Mouse (Mus musculus) left cerebral cortex, postnatal 25 days (tissue): ENCODE results near the gene Acvr2a. TPM values are rescaled to one million over a fixed set of nuclear protein-coding genes. Genes with fewer than 3 reads are reported as not detected.
A peak's percentile ranks its signal among the peaks of the same experiment; 100 is the strongest.

Source experiments
- DNase-seq, 2 experiments: peaks; one replicate each; pipeline ENCODE4 v3.0.0; 2022; ENCODE audit warnings: low spot score in 2 of 2, mixed read lengths in 1 of 2
- intact Hi-C: fragments of 180-260 bp; cut with DNase I; formaldehyde crosslinking; loops from one replicate; pipeline ENCODE4 v1.15.1; 2025
- total RNA-seq, 2 experiments: library from RNA; stranded (reverse); gene quantifications; 2 replicates each; pipeline ENCODE4 v1.2.3; 2021

Acvr2a gene
- total RNA-seq = 10 to 100 TPM; 48.3 to 52.5 TPM

- intact Hi-C loops = loop anchor here (5.0 kb wide), 3 partner anchors 74 to 356 kb away; no protein-coding TSS in a partner anchor
- peak; percentile 87 to 92 for DNase-seq
Measured at GRCm38 (mm10) chr2:48813371-48814222, at the start of gene Acvr2a. Acvr2a (plus strand) TSS chr2:48814109.

- no peak for DNase-seq
Measured at GRCm38 (mm10) chr2:48766513-48766912, 47.4 kb upstream of the Acvr2a start.

DNA sequence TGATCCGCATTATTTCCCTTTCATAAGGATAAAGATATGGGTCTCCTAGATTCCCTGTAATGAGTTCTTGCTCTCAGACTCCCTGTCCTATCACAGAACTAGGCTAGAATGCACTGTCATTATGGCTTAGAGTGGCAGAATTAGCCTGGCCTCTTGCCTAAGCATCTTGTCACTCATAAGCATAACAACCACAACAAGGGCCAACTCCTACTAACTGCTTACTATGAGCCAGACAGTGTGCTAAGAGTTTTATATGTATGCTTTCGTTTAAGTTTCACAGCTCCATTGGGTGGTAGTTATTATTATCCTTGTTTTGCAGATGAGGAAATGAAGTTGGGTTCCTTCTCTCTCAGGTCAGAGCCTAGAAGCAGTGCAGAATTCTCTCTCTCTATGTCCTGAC, 46.1 kb upstream of the Acvr2a start:
- peak; percentile 15 to 76 for DNase-seq
- intact Hi-C loops = no loop called here

More at GRCm38 (mm10) chr2:48766513-48766912, 47.4 kb upstream of the Acvr2a start:
- intact Hi-C loops = no loop called here

DNA sequence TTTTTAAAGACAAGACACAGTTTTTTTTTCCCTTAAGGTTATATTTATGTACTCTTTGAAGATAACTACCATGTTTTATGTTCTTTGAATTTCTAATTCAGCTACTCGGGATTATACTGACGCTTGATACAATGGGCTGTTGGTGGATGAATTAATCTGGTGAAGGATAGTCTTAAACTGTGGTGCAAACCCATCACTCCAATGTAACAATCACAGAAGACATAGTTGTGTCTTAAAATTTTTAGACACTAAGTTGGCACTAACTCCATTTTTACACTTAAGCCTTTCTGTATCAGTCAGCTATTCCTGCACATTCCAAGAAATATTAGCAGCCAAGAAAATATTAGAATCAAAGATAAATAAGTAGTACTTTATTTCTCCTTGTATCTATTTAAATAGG, 45.7 kb upstream of the Acvr2a start:
- intact Hi-C loops = no loop called here
- DNase-seq = no peak

DNA sequence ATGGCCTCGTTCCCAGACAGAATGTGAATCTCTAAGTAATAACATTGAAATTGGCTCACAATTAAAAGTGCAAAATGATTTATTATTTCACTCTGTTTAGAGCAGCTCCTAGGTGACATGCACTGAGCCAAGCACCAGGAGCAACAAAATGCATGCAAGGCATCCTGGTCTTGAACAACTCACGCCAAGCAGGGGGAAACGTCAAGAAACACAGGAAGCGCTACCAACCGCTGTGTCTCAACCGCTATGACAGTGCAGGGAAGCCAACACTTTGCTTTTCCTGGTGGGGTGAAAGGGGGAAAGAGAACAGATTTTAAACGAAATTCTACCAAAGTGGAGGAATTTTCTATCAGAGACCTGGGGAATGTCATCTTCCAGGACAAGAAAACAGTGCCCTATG, 43.8 kb upstream of the Acvr2a start:
- intact Hi-C loops = loop anchor here (10.0 kb wide), 1 partner anchor 315 kb away; no protein-coding TSS in a partner anchor
- DNase-seq = no peak

DNA sequence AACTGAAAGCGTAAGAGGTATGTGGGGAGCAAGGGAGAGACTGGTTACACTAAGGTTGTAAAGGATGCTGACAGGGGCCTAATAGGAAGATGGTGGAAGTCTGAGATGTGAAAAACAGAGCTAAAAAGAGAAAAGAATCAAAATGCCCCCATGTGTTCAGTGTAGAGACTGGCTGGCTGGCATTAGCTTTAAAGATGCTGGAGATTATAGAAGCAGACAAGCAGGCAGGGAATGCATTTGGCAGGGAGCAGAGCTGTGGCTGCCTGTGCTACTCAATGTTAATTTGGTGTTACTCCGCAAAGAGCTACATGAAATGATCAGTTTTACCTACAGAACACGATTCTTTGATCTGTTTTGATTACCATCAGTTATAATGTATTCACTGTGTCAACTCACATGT, 43.3 kb upstream of the Acvr2a start:
- no peak for DNase-seq
- intact Hi-C loops = loop anchor here (10.0 kb wide), 1 partner anchor 316 kb away; no protein-coding TSS in a partner anchor

DNA sequence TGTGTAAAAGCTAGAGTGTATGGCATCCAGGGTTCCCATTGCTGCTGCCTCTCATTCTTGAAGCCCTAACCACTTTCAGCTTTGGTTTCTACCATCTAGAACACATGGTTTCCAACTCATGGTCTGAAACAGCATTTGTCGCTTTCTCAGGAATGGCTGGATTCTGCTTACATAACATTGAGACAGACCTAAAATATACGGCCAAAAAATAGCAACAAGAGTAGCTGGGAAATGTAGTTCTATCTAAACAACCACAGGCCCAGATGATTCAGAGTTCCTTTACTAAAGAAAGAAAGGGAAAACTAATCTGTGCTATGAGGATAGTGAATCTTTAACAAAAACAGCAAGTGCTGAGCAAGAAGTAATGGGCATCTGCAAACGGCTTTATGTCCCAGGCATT, 38.6 kb upstream of the Acvr2a start:
- intact Hi-C loops = loop anchor here (10.0 kb wide), 1 partner anchor 320 kb away; no protein-coding TSS in a partner anchor

GRCm38 (mm10) chr2:48788901-48789300, 25.0 kb upstream of the Acvr2a start:
- no peak for DNase-seq
- intact Hi-C loops = no loop called here

More for the DNA sequence above, 38.6 kb upstream of the Acvr2a start:
- DNase-seq = peak; percentile 4 to 67

DNA sequence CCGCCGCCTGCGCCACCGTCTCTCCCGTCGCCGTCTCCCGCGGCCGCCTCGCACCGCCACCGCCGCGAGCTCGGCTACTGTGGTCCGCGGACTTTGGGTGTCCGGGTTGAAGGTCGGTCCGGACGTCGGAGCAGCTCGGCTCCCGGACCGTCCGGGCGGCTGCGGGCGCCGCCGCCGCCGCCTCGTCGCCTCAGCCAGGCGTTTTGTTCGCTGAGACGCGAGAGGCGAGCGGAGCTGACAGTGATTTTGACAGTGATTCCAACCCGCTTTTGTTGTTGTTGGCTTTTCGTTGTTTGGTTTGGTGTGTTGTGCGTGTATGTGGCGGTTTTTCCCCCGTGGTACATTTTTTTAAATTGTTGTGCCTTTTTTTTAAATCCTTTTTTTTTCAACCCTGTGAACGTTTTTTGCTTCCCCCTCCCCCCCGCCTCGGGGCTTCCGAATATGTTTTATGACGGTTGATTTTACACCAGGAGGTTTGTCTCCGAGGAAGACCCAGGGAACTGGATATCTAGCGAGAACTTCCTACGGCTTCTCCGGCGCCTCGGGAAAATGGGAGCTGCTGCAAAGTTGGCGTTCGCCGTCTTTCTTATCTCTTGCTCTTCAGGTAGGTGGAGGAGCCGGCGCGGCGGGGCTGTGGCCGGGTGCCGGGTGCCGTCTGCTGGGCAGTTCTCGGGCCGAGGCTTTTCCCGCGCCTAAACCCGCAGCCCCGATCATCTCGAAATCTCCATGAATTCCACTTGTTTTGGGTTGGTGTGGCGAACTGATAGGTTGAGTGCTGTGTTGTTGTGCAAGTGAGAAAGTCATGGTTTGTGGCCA, 522 bp downstream of the Acvr2a start:
- peak; percentile 50 to 55 for DNase-seq
- intact Hi-C loops = loop anchor here (5.0 kb wide), 4 partner anchors 53 to 357 kb away; no protein-coding TSS in a partner anchor

DNA sequence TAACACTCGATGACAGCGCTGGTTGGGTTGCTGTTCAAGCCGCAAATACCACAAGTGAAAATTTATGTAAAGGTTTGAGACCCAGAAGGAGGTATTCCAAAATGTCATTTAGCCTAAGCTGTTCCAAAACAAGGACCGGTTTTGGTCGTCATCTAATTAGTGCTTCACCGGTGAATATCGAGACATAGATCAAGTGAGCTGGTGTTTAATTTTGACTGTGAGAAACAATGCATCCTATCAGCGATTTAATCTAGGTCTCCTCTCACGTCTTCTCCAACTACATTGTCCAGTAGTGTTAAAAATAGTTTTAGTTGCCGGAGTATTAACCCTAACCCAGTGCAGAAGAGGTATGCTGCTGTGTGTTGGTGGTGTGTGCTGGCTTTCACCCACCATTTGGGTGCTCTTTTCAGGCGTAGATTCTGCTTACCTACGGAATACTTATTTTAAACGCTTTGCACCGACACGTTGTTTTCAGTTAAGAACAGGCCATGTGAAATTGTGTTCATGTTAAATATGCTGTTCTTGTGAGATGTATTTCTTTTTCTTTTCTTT, 1.2 kb downstream of the Acvr2a start:
- intact Hi-C loops = loop anchor here (5.0 kb wide), 1 partner anchor 52 kb away; no protein-coding TSS in a partner anchor
- DNase-seq = peak; percentile 21 to 22

GRCm38 (mm10) chr2:48816141-48817028, 2.5 kb downstream of the Acvr2a start:
- intact Hi-C loops = loop anchor here (5.0 kb wide), 1 partner anchor 51 kb away; no protein-coding TSS in a partner anchor
- peak in 1 of 2 experiments; percentile 8 for DNase-seq

DNA sequence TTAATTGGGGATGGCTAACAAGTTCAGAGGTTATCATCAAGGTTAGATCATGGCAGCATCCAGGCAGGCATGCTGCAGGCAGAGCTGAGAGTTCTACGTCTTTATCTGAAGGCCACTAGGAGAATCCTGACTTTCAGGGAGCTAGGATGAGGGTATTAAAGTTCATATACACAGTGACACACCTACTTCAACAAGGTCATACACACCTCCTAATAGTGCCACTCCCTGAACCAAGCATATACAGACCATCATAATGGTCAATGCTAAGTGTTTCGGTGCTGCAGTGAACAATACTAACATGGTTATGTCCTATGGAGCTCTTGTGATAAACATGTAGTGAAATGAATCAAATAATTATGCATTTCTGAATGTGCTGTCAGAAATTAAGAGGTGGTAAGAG, 12.0 kb downstream of the Acvr2a start:
- intact Hi-C loops = no loop called here
- no peak for DNase-seq

DNA sequence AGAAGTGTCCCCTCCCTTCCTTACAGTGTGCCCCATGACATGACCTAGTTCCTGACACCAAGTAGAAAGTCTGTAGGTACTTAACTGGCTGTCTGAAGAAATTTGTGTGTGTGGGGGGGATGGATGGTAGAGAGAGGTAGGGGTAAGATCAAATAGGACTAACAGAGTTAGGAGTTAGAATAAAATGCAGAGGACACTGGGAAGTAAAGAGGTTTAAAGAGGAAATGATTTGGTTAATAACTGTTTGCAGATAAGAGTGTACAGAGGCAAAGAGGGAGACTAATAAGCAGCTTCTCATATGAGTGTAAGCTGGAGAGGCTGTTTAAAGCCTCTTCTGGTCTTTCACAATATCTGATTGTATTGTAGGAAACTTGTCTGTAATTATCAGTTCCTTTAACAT, 12.5 kb downstream of the Acvr2a start:
- DNase-seq = no peak
- intact Hi-C loops = no loop called here

DNA sequence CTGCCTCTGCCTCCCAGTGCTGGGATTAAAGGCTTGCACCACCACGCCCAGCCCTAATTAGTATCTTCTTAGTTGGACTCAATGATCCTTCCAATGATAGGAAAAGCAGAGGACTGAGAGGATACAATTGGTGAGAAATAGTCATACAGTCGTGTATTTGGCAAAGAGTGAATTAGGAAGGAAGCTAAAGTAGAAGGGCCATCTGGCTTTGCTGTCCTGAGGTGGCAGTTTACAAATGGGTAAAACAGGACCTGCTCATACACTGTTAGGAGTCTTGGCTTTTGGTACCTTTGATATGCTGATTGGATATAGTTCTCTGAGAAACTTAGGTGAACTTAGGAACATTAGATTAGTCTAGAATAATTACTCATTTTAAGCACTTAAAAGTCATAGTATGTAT, 16.6 kb downstream of the Acvr2a start:
- intact Hi-C loops = no loop called here
- no peak for DNase-seq

DNA sequence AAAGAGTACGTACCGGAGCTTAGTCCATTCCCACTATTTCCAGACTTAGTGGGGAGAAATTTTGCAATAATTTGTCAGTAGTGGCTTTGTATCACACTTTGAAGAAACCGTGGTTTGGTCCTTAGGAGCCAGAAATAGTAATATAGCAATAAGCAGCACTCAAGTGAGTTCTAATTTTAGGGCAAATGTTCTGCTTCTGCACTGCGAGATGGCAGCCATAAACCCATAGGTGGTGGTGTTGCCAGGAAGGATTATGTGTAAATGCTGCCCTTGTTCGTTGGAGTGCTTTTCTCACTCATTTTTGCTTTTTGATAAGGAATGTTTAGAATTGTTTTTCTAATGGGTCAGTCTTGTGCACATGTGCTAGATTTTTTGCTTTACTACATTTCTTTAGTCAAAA, 18.4 kb downstream of the Acvr2a start:
- intact Hi-C loops = no loop called here
- no peak for DNase-seq

DNA sequence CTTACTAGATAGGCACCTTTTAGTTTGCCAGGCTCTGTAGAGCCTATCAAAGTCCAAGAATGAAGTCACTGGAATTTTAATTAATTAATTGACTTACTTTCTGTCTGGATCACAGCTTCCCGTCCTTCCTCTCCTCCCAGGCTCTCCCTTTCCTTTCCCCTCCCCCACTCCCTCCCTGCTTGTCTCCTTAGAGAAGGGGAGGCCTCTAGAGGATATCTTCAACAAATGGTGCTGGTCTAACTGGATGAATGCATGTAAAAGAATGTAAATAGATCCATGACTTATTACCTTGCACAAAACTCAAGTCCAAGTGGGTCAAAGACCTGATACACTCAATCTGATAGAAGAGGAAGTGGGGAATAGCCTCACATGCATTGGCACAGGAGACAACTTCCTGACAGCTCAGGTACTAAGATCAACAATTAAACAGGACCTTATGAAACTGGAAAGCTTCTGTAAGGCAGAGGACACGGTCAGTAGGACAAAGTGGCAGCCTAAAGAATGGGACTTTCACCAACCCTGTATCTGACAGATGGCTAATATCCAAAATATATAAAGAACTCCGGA, 20.1 kb downstream of the Acvr2a start:
- DNase-seq = no peak

GRCm38 (mm10) chr2:48841611-48842470, 27.9 kb downstream of the Acvr2a start:
- no peak for DNase-seq
- intact Hi-C loops = no loop called here

More for the DNA sequence above, 20.1 kb downstream of the Acvr2a start:
- intact Hi-C loops = no loop called here
